8 mouse cellular contexts compared by ENCODE assay signal in genomic region chr1:132046143-132046735, GRCm38 (mm10). TPM values are rescaled to one million over a fixed set of nuclear protein-coding genes. Genes with fewer than 3 reads are reported as not detected.
A peak's percentile ranks its signal among the peaks of the same experiment; 100 is the strongest.
DNase-seq lines count a peak whose midpoint lies in the region; ATAC-seq and TF ChIP-seq lines count a peak whose summit lies in the region.

No protein-coding gene starts in this region.

- H3K4me2 ChIP-seq in CH12.LX (ENCODE audit: insufficient read depth, low read depth, poor library complexity, severe bottlenecking), result no peak overlapping the region
- H3K4me2 ChIP-seq in embryonic facial prominence, embryonic 12.5 days (replicated peaks), result no peak overlapping the region
- H3K4me2 ChIP-seq in lung, embryonic 15.5 days, result no peak overlapping the region

- H3K9ac ChIP-seq in CH12.LX (ENCODE audit: insufficient read depth, low read depth), result no peak overlapping the region
- H3K9ac ChIP-seq in embryonic facial prominence, embryonic 12.5 days, result no peak overlapping the region
- H3K9ac ChIP-seq in lung, embryonic 15.5 days, result no peak overlapping the region

- no peak overlapping the region for H3K4me3 ChIP-seq in CH12.LX (replicated peaks in 1 of 3; ENCODE audit: low read depth in 2 of 3, low read length in 2 of 3, poor library complexity in 1 of 3)
- no peak overlapping the region for H3K4me3 ChIP-seq in embryonic facial prominence, embryonic 12.5 days
- no peak overlapping the region for H3K4me3 ChIP-seq in lung, embryonic 15.5 days

- peak; percentile 35 to 95; a peak in 3 of 4 replicates for TF ChIP-seq CTCF in CH12.LX (conservative IDR thresholded peaks at IDR 0.05 in 1 of 2, IDR thresholded peaks at IDR 0.05 in 1 of 2; ENCODE audit: low read depth in 2 of 2, low read length in 2 of 2)

- H3K4me1 ChIP-seq in CH12.LX (ENCODE audit: control insufficient read depth in 1 of 2, insufficient read depth in 2 of 2), result peaks cover 3 to 4% of the 10 kb centered on the region in 2 experiments; a peak in 3 of 4 replicates
- H3K4me1 ChIP-seq in embryonic facial prominence, embryonic 12.5 days, result no peaks in the 10 kb centered on the region
- peaks cover 3% of the 10 kb centered on the region; the same call in 1 of the 2 replicates for H3K4me1 ChIP-seq in lung, embryonic 15.5 days

- no peaks in the 10 kb centered on the region for H3K27me3 ChIP-seq in CH12.LX (replicated peaks)
- H3K27me3 ChIP-seq in embryonic facial prominence, embryonic 12.5 days, result no peaks in the 10 kb centered on the region
- no peaks in the 10 kb centered on the region for H3K27me3 ChIP-seq in lung, embryonic 15.5 days

- H3K36me3 ChIP-seq in CH12.LX (replicated peaks in 1 of 2; ENCODE audit: control insufficient read depth in 1 of 2, insufficient read depth in 1 of 2, low read length in 1 of 2), result peaks cover 0 to 7% of the 10 kb centered on the region in 2 experiments
- no peaks in the 10 kb centered on the region for H3K36me3 ChIP-seq in embryonic facial prominence, embryonic 12.5 days
- no peaks in the 10 kb centered on the region for H3K36me3 ChIP-seq in lung, embryonic 15.5 days

- dilution Hi-C loops in CH12.LX (cut with MboI; ENCODE audit: extremely low pct_ligation_motif_present, extremely low pct_unique_long_range_greater_than_20kb, low sequenced_read_pairs), result no loop called here

- TF ChIP-seq EP300 in CH12.LX (IDR thresholded peaks at IDR 0.05; ENCODE audit: low read length), result no peak

- WGBS in embryonic facial prominence, embryonic 12.5 days, result 25% methylated on average over 15 of the region's 15 CpGs
- 20% methylated on average over 15 of the region's 15 CpGs for WGBS in lung, embryonic 15.5 days

- in situ Hi-C loops in CH12.LX (cut with MboI; ENCODE audit: low pct_ligation_motif_present, low pct_unique_long_range_greater_than_20kb, low sequenced_read_pairs), result no loop called here

- TF ChIP-seq POLR2A in CH12.LX (IDR thresholded peaks at IDR 0.05; ENCODE audit: low read depth, low read length), result no peak

- TF ChIP-seq RAD21 in CH12.LX (IDR thresholded peaks at IDR 0.05; ENCODE audit: low read depth, low read length), result peak; percentile 89

- peak; percentile 63 for DNase-seq in CH12.LX (ENCODE audit: extremely low read depth)
- DNase-seq in adrenal gland, postnatal 4 days (ENCODE audit: low spot score in 2 of 2), result peak; percentile 41 to 61
- peak; percentile 73 to 81 for DNase-seq in heart, postnatal 14 days
- DNase-seq in kidney, postnatal 4 days, result peak; percentile 84 to 86
- peak; percentile 29 for DNase-seq in ovary, postnatal 10 days (ENCODE audit: low spot score)
- peak; percentile 56 to 77 for DNase-seq in thymus, postnatal 10 days (ENCODE audit: low spot score in 2 of 2)

- H3K79me2 ChIP-seq in CH12.LX (replicated peaks; ENCODE audit: control insufficient read depth, extremely low read depth, insufficient read depth, poor library complexity, severe bottlenecking), result no peaks in the 10 kb centered on the region

- intact Hi-C loops in heart, postnatal 14 days (cut with DNase I), result loop anchor here (1.0 to 5.0 kb wide), 4 partner anchors 51 to 109 kb away; no protein-coding TSS in a partner anchor

- ATAC-seq in embryonic facial prominence, embryonic 12.5 days (ENCODE audit: insufficient number of reproducible peaks, insufficient read depth, low FRiP score, low TSS enrichment), result peak; percentile 26; the same call in 1 of the 2 replicates
- peak; percentile 33; the same call in 1 of the 2 replicates for ATAC-seq in lung, embryonic 15.5 days (ENCODE audit: borderline replicate concordance, extremely low read depth, low FRiP score, low TSS enrichment)

- no peaks in the 10 kb centered on the region for H3K9me3 ChIP-seq in CH12.LX (replicated peaks; ENCODE audit: low read length)
- no peaks in the 10 kb centered on the region for H3K9me3 ChIP-seq in embryonic facial prominence, embryonic 12.5 days
- H3K9me3 ChIP-seq in lung, embryonic 15.5 days, result no peaks in the 10 kb centered on the region

- no peak overlapping the region for H3K27ac ChIP-seq in CH12.LX (ENCODE audit: insufficient read depth, low read depth)
- H3K27ac ChIP-seq in embryonic facial prominence, embryonic 12.5 days, result no peak overlapping the region
- no peak overlapping the region for H3K27ac ChIP-seq in lung, embryonic 15.5 days

TF ChIP-seq in CH12.LX, 34 proteins besides CTCF, POLR2A, EP300 and RAD21:
- no peak for TF ChIP-seq ELF1 (IDR thresholded peaks at IDR 0.05; ENCODE audit: low read depth, low read length)
- peak; percentile 42; the same call in 1 of the 2 replicates for TF ChIP-seq TCF12 (IDR thresholded peaks at IDR 0.05; ENCODE audit: low read depth, low read length)
- no peak for TF ChIP-seq USF1 (IDR thresholded peaks at IDR 0.05; ENCODE audit: low read depth, low read length)
- 0 out of 2 replicates have a peak, but pooled peaks have one; percentile 33 for TF ChIP-seq SIN3A (IDR thresholded peaks at IDR 0.05; ENCODE audit: low read length)
- TF ChIP-seq BHLHE40 (IDR thresholded peaks at IDR 0.05; ENCODE audit: low read depth, low read length), result 0 out of 2 replicates have a peak, but pooled peaks have one; percentile 22
- TF ChIP-seq RCOR1 (conservative IDR thresholded peaks at IDR 0.05; ENCODE audit: low read depth, low read length), result peak; percentile 34; the same call in 1 of the 2 replicates
- peak; percentile 46; the same call in 1 of the 2 replicates for TF ChIP-seq ZNF384 (IDR thresholded peaks at IDR 0.05; ENCODE audit: low read depth, low read length)
- no peak for TF ChIP-seq ZKSCAN1 (IDR thresholded peaks at IDR 0.05; ENCODE audit: borderline replicate concordance, low read depth, low read length)
- 0 out of 2 replicates have a peak, but pooled peaks have one; percentile 20 for TF ChIP-seq MYC (IDR thresholded peaks at IDR 0.05; ENCODE audit: low read depth, low read length)
- TF ChIP-seq SMC3 (IDR thresholded peaks at IDR 0.05; ENCODE audit: low read depth, low read length), result peak; percentile 99
- peak; percentile 57; the same call in 1 of the 2 replicates for TF ChIP-seq NELFE (IDR thresholded peaks at IDR 0.05; ENCODE audit: low read depth, low read length)
- TF ChIP-seq MEF2A (IDR thresholded peaks at IDR 0.05; ENCODE audit: borderline replicate concordance, low read depth, low read length), result peak; percentile 43; the same call in 1 of the 2 replicates
- peak; percentile 96 for TF ChIP-seq ZC3H11A (IDR thresholded peaks at IDR 0.05; ENCODE audit: low read depth, low read length)
- TF ChIP-seq IRF4 (IDR thresholded peaks at IDR 0.05; ENCODE audit: low read depth, low read length), result peak; percentile 47; the same call in 1 of the 2 replicates

RNA-seq across cellular contexts. Expression of gene Mfsd4a, which starts 21.6 kb away (rescaled TPM):
- total RNA-seq in CH12.LX (2012; rRNA removed) (5.2 and 5.6 TPM in 2 replicates), CH12.LX (2014; rRNA removed) (0.81 and 1.4 TPM in 2 replicates)
- polyA plus RNA-seq in CH12.LX (2012; ENCODE audit: insufficient read length, low read depth), result 11.8 and 13.0 TPM in 2 replicates
- 1 to 10 TPM; 4.9 to 6.3 TPM for total RNA-seq in adrenal gland, postnatal 4 days (2021)
- polyA plus RNA-seq in embryonic facial prominence, embryonic 12.5 days (2016; fragmentation: Nextera tagmentation; extraction: Ambion mirVana), result 13.0 and 14.9 TPM in 2 replicates
- 1 to 10 TPM; 1.2 to 1.4 TPM for total RNA-seq in heart, postnatal 14 days (2021)
- polyA plus RNA-seq in lung, embryonic 15.5 days (2015; fragmentation: Nextera tagmentation; extraction: Ambion mirVana), result 15.0 and 16.3 TPM in 2 replicates

RNA-seq across cellular contexts. Expression of gene Elk4, which starts 38.8 kb away (rescaled TPM):
- total RNA-seq in CH12.LX (2012; rRNA removed) (18.9 and 21.0 TPM in 2 replicates), CH12.LX (2014; rRNA removed) (12.8 and 16.8 TPM in 2 replicates)
- polyA plus RNA-seq in CH12.LX (2012; ENCODE audit: insufficient read length, low read depth), result 16.1 and 17.4 TPM in 2 replicates
- 100 to 1,000 TPM; 130 to 135 TPM for total RNA-seq in adrenal gland, postnatal 4 days (2021)
- polyA plus RNA-seq in embryonic facial prominence, embryonic 12.5 days (2016; fragmentation: Nextera tagmentation; extraction: Ambion mirVana), result 18.1 and 18.7 TPM in 2 replicates
- total RNA-seq in heart, postnatal 14 days (2021), result 100 to 1,000 TPM; 105 to 111 TPM
- polyA plus RNA-seq in lung, embryonic 15.5 days (2015; fragmentation: Nextera tagmentation; extraction: Ambion mirVana), result 24.2 and 28.6 TPM in 2 replicates

Comparison
In these comparisons a context has a peak if more than half of its experiments do, and no peak if none do; other contexts are left out.
1. DNase-seq: peak in every context shown above with its lines; median percentile 85 in kidney, postnatal 4 days; 77 in heart, postnatal 14 days; 66 in thymus, postnatal 10 days; 63 in CH12.LX; 51 in adrenal gland, postnatal 4 days; 29 in ovary, postnatal 10 days.
2. RNA of gene Elk4, which starts 38.8 kb away (total RNA-seq): 130 to 135 TPM in adrenal gland, postnatal 4 days and 105 to 111 TPM in heart, postnatal 14 days; 12.8 to 21.0 TPM in CH12.LX; every median in the first group is over 4 times any median in the second.